Mouse (Mus musculus) T-helper 1 cell (primary cell): ENCODE measurements at regions not wholly inside any gene's neighbourhood (a gene's known extent, or its start where the extent isn't known, plus 50 kb on each side); places are given as distances from the start of the nearest gene placed in this dataset.

Source experiments
- in situ Hi-C: fragments of 300-600 bp; cut with MboI, MseI; formaldehyde crosslinking; loops from one replicate; pipeline ENCODE4 v1.15.1; 2025; ENCODE audit warnings: high pct_unique_total_duplicates

- in situ Hi-C loops: no loop called here
Measured at GRCm38 (mm10) chr8:126833471-126834453, 111.9 kb downstream of the Tomm20 start.

GRCm38 (mm10) chr8:126833006-126833405 is 112.6 kb downstream of the Tomm20 start:
- in situ Hi-C loops: no loop called here

GRCm38 (mm10) chr8:126832163-126832978 is 113.3 kb downstream of the Tomm20 start:
- in situ Hi-C loops: no loop called here

- in situ Hi-C loops: no loop called here
Measured at GRCm38 (mm10) chr8:126831312-126832162, 114.1 kb downstream of the Tomm20 start.

GRCm38 (mm10) chr8:126830242-126830530 is 115.5 kb downstream of the Tomm20 start:
- in situ Hi-C loops: no loop called here

GRCm38 (mm10) chr8:126829376-126830241 is 116.0 kb downstream of the Tomm20 start:
- in situ Hi-C loops: loop anchor here (5.0 kb wide), 1 partner anchor 38 kb away; no protein-coding TSS in a partner anchor

GRCm38 (mm10) chr8:126827681-126828383 is 117.8 kb downstream of the Tomm20 start:
- in situ Hi-C loops: loop anchor here (5.0 kb wide), 1 partner anchor 39 kb away; no protein-coding TSS in a partner anchor

- in situ Hi-C loops: loop anchor here (5.0 kb wide), 1 partner anchor 41 kb away; no protein-coding TSS in a partner anchor
Measured at GRCm38 (mm10) chr8:126826328-126827285, 119.0 kb downstream of the Tomm20 start.

GRCm38 (mm10) chr8:126825877-126826276 is 119.8 kb downstream of the Tomm20 start:
- in situ Hi-C loops: loop anchor here (5.0 kb wide), 1 partner anchor 41 kb away; no protein-coding TSS in a partner anchor

GRCm38 (mm10) chr8:126824575-126825208 is 121.0 kb downstream of the Tomm20 start:
- in situ Hi-C loops: loop anchor here (5.0 kb wide), 1 partner anchor 43 kb away; no protein-coding TSS in a partner anchor

GRCm38 (mm10) chr8:126822269-126822668 is 123.4 kb downstream of the Tomm20 start:
- in situ Hi-C loops: no loop called here

GRCm38 (mm10) chr8:126821279-126821678 is 124.4 kb downstream of the Tomm20 start:
- in situ Hi-C loops: no loop called here

- in situ Hi-C loops: no loop called here
Measured at GRCm38 (mm10) chr8:126820502-126820901, 125.1 kb downstream of the Tomm20 start.

- in situ Hi-C loops: no loop called here
Measured at GRCm38 (mm10) chr8:126819261-126819660, 126.4 kb downstream of the Tomm20 start.

GRCm38 (mm10) chr8:126816155-126816554 is 129.5 kb downstream of the Tomm20 start:
- in situ Hi-C loops: no loop called here

GRCm38 (mm10) chr8:126814427-126814826 is 131.2 kb downstream of the Tomm20 start:
- in situ Hi-C loops: no loop called here

GRCm38 (mm10) chr8:126813621-126814020 is 132.0 kb downstream of the Tomm20 start:
- in situ Hi-C loops: no loop called here

GRCm38 (mm10) chr8:126812777-126813176 is 132.9 kb downstream of the Tomm20 start:
- in situ Hi-C loops: no loop called here
